Mouse (Mus musculus) bone marrow, adult 2 months (tissue): ENCODE measurements around the gene Maml3. TPM values are rescaled to one million over a fixed set of nuclear protein-coding genes. Genes with fewer than 3 reads are reported as not detected.

Experiments used
- H3K27ac ChIP-seq: fragments of 200-500 bp; 2 replicates; pipeline ENCODE4 v1.5.1; 2012; ENCODE audit warnings: low read depth, mild to moderate bottlenecking, control low read depth, inconsistent platforms, low read length; ENCODE audit not compliant: control insufficient read depth, poor library complexity, insufficient read depth
- H3K4me1 ChIP-seq: fragments of 200-500 bp; 2 replicates; pipeline ENCODE4 v1.6.1; 2011; ENCODE audit warnings: low read length; ENCODE audit not compliant: control insufficient read depth, insufficient read depth
- H3K4me3 ChIP-seq: fragments of 200-500 bp; replicated peaks from 2 replicates; pipeline ENCODE3; 2011; ENCODE audit warnings: mild to moderate bottlenecking, low read depth, low read length, control low read depth; ENCODE audit not compliant: control insufficient read depth
- CTCF ChIP-seq: fragments of 200-500 bp; IDR thresholded peaks from 2 replicates; pipeline ENCODE4 v1.5.1; 2011; ENCODE audit warnings: low read length, control low read depth; ENCODE audit not compliant: control insufficient read depth, insufficient read depth
- POLR2A ChIP-seq: fragments of 200-500 bp; IDR thresholded peaks from 2 replicates; pipeline ENCODE4 v1.6.1; 2011; ENCODE audit warnings: low read depth, mild to moderate bottlenecking, control low read depth, low read length, borderline replicate concordance; ENCODE audit not compliant: control insufficient read depth
- WGBS: fragments of 180-500 bp; shearing (Covaris S2); methylation state at CpG from one replicate; pipeline ENCODE4 v1.1.7; 2018; 5-methylcytosine and 5-hydroxymethylcytosine counted together
- polyA plus RNA-seq: library from polyadenylated mRNA; stranded (reverse); fragments of >200 nt; gene quantifications from 2 replicates; pipeline ENCODE4 v1.2.4, GENCODE M21; 2011; ENCODE audit warnings: low replicate concordance; ENCODE audit not compliant: missing spikeins, insufficient read depth, insufficient read length

Maml3 gene
- polyA plus RNA-seq, 1 experiment = 4.9 TPM

DNA sequence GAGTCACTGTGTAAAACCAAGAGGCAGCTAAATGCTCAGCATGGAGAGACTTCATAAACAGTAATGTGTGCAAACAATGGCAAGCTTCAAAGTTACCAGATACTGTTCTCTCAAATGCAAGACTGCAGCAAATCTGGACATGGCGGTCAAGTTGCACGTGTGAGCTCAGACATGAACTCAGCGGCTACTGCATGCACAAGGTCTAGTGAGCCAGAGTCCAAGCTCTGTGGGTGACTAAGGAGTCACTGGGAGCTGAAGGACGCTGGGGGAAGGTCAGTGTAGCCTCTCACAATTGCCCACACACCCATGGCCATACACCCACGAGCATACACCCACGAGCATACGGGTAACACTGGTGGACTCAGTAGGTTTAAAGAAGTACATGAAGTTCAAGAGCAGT is 130.3 kb downstream of the Maml3 start:
- WGBS = 90% methylated on average over 7 of the region's 7 CpGs
- no peak overlapping the region for H3K4me3 ChIP-seq
- TF ChIP-seq CTCF = no peak
- TF ChIP-seq POLR2A = no peak
- no peak overlapping the region for H3K27ac ChIP-seq
- no peaks in the 10 kb centered on the region for H3K4me1 ChIP-seq

GRCm38 (mm10) chr3:51974153-51974552 is 130.7 kb downstream of the Maml3 start:
- 59% methylated on average over 6 of the region's 6 CpGs for WGBS
- no peaks in the 10 kb centered on the region for H3K4me1 ChIP-seq
- no peak overlapping the region for H3K27ac ChIP-seq
- TF ChIP-seq POLR2A (no peak), CTCF (no peak)
- H3K4me3 ChIP-seq = no peak overlapping the region

DNA sequence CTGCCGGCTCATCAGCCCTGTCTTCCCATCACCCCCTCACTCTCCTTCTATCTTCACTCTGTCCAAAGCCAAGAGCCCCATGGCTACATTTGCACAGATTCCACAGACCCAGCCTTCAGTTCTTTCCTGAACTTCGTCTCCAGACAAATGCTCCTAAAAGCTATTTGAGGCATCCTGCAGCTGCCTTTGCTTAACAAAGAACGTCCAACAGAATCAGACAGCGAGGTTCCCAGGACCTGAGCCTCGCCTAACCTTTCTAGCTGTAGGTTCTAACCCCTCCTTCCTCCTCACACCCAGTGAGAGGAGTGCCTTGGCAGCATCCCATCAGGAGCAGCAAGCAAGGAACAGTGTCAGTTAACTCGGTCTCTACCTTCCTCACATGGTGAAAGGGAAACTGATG is 132.3 kb downstream of the Maml3 start:
- no peak overlapping the region for H3K4me3 ChIP-seq
- no peak overlapping the region for H3K27ac ChIP-seq
- H3K4me1 ChIP-seq = no peaks in the 10 kb centered on the region
- WGBS = 81% methylated on average over 6 of the region's 6 CpGs
- TF ChIP-seq POLR2A (no peak), CTCF (no peak)

DNA sequence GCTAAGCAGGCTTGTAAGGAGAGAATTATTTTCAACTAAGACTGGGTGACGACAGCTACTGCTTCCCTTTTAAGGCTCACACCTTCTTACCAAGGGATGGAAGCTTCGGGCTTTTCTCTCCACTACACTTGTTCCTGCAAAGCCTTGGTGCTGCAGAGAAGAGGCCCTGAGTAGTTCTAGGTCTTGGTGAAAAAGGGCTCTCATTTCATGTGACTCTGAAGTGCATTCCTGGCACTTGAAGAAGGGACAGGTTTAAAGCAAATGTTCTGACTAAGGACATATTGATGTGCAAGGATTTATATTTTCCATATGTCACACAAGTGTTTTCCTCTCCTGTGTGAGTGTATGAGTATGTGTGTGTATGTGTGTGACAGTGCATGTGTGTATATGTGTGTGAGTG is 134.4 kb downstream of the Maml3 start:
- 78% methylated on average over 2 of the region's 2 CpGs for WGBS
- H3K27ac ChIP-seq = no peak overlapping the region
- TF ChIP-seq CTCF (no peak), POLR2A (no peak)
- no peaks in the 10 kb centered on the region for H3K4me1 ChIP-seq
- H3K4me3 ChIP-seq = no peak overlapping the region

GRCm38 (mm10) chr3:51969451-51969850 is 135.4 kb downstream of the Maml3 start:
- no peak for TF ChIP-seq POLR2A
- no peak for TF ChIP-seq CTCF
- Histone ChIP-seq H3K4me3 (no peak overlapping the region), H3K4me1 (no peaks in the 10 kb centered on the region), H3K27ac (no peak overlapping the region)
- WGBS = 89% methylated on average over 6 of the region's 6 CpGs

GRCm38 (mm10) chr3:51965841-51966240 is 139.0 kb downstream of the Maml3 start:
- Histone ChIP-seq H3K27ac (no peak overlapping the region), H3K4me3 (no peak overlapping the region), H3K4me1 (no peaks in the 10 kb centered on the region)
- TF ChIP-seq CTCF = no peak
- no peak for TF ChIP-seq POLR2A
- 76% methylated on average over 7 of the region's 7 CpGs for WGBS

DNA sequence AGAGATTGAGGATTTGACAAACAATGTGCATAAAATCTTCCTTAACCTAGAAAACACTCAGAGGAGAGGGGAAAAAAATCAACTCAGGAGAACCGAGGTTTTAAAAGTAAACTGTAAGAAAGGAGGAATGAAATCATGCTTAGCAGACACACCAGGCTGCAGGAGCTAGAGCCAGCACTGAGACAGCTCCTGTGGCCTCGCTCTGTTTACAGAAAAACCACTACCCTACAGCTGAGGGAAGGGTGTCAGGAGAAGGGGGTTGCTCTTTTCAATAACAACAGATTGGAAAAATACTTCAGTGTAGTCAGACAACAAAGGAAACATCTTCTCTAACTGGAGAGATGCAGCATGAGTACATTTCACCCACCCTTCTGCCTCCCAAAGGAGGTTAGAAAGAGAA is 139.4 kb downstream of the Maml3 start:
- no peak for TF ChIP-seq CTCF
- TF ChIP-seq POLR2A = no peak
- H3K4me1 ChIP-seq = no peaks in the 10 kb centered on the region
- 28% methylated on average over 2 of the region's 2 CpGs for WGBS
- H3K4me3 ChIP-seq = no peak overlapping the region
- no peak overlapping the region for H3K27ac ChIP-seq

DNA sequence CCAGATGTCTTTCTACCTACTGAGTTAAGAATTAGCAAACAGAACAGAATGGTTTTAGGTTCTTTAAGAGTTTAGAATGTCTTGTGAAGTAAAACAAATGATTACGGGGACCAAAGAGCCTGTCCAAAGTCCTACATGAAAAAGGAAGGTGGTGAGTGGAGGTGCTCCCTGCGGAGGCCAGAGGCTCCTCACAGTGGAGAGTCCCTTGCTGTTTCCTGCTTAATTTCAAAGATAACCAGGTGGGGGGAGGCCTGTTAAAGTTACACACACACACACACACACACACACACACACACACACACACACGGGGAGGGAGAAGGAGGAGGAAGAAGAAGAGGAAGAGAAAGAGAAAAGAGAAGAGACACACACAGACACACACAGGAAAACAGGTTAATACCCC is 139.9 kb downstream of the Maml3 start:
- no peaks in the 10 kb centered on the region for H3K4me1 ChIP-seq
- WGBS = 34% methylated on average over 3 of the region's 3 CpGs
- TF ChIP-seq POLR2A (no peak), CTCF (no peak)
- H3K27ac ChIP-seq = no peak overlapping the region
- H3K4me3 ChIP-seq = no peak overlapping the region

GRCm38 (mm10) chr3:51963891-51964593 is 140.8 kb downstream of the Maml3 start:
- Histone ChIP-seq H3K27ac (no peak overlapping the region), H3K4me3 (no peak overlapping the region), H3K4me1 (no peaks in the 10 kb centered on the region)
- no peak for TF ChIP-seq CTCF
- no peak for TF ChIP-seq POLR2A
- WGBS = 49% methylated on average over 4 of the region's 4 CpGs
